Mouse (Mus musculus): ENCODE data around the gene Rab14. TPM values are rescaled to one million over a fixed set of nuclear protein-coding genes. Genes with fewer than 3 reads are reported as not detected.

The Rab14 gene
- 184 to 210 TPM (median 191 TPM) in 4 replicates for total RNA-seq (2023; ENCODE audit: inconsistent age)

GRCm38 (mm10) chr2:35200898-35201668 is at the start of gene Rab14:
Gene Rab14, minus strand, starts transcription at chr2:35201120.

Other genes starting within 250 kb of the Rab14 start
- 66.3 to 68.7 TPM (median 68.0 TPM) in 4 replicates for gene Traf1, start 239.3 kb downstream of the Rab14 start, total RNA-seq (2023; ENCODE audit: inconsistent age)
- gene Hc, start 139.7 kb downstream of the Rab14 start, total RNA-seq (2023; ENCODE audit: inconsistent age) = not detected in 4 replicates
- gene AI182371, start 99.6 kb downstream of the Rab14 start, total RNA-seq (2023; ENCODE audit: inconsistent age) = 0.51 to 1.2 TPM (median 0.96 TPM) in 4 replicates
- gene Cntrl, start 91.6 kb downstream of the Rab14 start, total RNA-seq (2023; ENCODE audit: inconsistent age) = 113 to 127 TPM (median 122 TPM) in 4 replicates
- gene Gsn, start 55.3 kb upstream of the Rab14 start, total RNA-seq (2023; ENCODE audit: inconsistent age) = 80.8 to 89.9 TPM (median 85.6 TPM) in 4 replicates
- gene Stom, start 135.9 kb upstream of the Rab14 start, total RNA-seq (2023; ENCODE audit: inconsistent age) = 6.9 to 8.3 TPM (median 7.6 TPM) in 4 replicates
- not detected in 4 replicates for gene 4930568D16Rik, start 166.6 kb upstream of the Rab14 start, total RNA-seq (2023; ENCODE audit: inconsistent age)
- 0.87 to 1.0 TPM in 2 of 4 replicates, not detected in the others for gene 4930402F06Rik, start 196.1 kb upstream of the Rab14 start, total RNA-seq (2023; ENCODE audit: inconsistent age)